Mouse (Mus musculus): ENCODE data around the gene Sept8. TPM values are rescaled to one million over a fixed set of nuclear protein-coding genes. Genes with fewer than 3 reads are reported as not detected.

Sept8 gene
- polyA plus RNA-seq, 1 experiment from 2014 or later, result 10.0 TPM

DNA sequence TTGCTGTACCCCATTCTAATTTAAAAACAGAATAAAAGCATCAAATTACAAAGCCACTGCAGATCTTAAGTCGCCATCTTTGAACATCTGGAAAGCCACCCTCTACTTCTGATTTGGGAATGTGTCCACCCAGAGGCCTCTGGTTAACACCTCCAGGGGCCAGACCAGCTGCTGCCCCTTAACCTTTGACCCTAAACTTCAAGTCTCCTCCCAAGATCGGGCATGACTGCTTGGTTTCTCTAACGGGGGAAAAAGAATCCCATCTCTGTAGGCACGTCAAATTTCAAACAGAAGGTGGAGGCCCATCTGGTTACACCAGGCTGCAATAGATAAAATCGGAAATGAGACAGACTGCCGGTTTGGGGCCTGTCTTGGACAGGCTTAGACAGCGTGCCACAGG, 41.2 kb upstream of the Sept8 start:
- Histone ChIP-seq H3K4me1 (replicated peaks; ENCODE audit: control insufficient read depth, insufficient read depth, low read length) (no peaks in the 10 kb centered on the region), H3K9ac (ENCODE audit: low read depth, low read length) (no peak overlapping the region), H3K4me3 (ENCODE audit: low read depth, low read length) (no peak overlapping the region), H3K36me3 (ENCODE audit: control insufficient read depth, insufficient read depth) (no peaks in the 10 kb centered on the region), H3K27ac (ENCODE audit: low read depth, low read length) (no peak overlapping the region), H3K27me3 (replicated peaks; ENCODE audit: control insufficient read depth, insufficient read depth, low read length) (peaks cover 60% of the 10 kb centered on the region), H3K9me3 (ENCODE audit: control insufficient read depth) (no peaks in the 10 kb centered on the region), H3K4me2 (replicated peaks; ENCODE audit: low read depth) (no peak overlapping the region)
- ATAC-seq, result no peak
- no peak for TF ChIP-seq CTCF (IDR thresholded peaks at IDR 0.05; ENCODE audit: low read depth)
- WGBS, result 59% methylated on average over 7 of the region's 7 CpGs

DNA sequence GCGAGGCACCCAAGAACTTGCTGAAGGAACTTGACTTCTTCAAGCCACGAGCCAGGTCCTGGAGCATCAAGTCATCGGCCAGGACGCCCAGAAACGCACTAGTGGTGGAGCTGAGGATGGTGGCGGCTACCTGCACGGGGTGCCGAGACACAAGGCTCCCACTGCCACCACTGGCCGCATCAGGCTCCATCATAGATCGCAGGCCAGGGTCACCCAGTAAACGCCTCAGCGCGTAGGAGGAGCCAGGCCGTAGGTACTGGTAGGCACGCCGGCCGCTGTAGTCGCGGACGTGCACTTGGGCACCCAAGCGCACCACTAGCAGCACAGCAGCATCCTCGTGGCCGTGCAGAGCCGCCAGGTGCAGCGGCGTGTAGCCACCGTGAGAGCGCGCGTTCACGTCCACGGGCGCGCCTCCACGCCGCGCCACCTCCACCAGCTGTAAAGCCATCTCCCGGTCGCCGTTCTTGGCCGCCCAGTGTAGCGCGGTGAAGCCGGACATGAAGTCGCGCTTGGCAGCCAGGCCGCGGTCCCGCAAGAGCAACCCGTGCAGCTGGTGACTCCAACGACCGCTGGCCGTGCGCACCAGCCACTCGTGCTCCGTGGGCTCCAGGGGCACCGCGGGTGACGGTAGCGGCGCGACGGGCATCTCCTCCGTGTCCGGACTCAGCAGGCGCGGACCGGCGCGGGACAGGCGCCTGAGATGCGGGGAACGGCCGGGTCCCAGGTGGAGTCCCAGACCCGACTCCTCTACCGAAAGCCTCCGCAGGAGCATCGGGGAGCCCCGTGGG, 40.5 kb upstream of the Sept8 start:
- peak overlapping the region; percentile 66 for H3K4me2 ChIP-seq (replicated peaks; ENCODE audit: low read depth)
- no peak for TF ChIP-seq CTCF (IDR thresholded peaks at IDR 0.05; ENCODE audit: low read depth)
- peak overlapping the region; percentile 53 for H3K4me3 ChIP-seq (ENCODE audit: low read depth, low read length)
- 7% methylated on average over 75 of the region's 79 CpGs for WGBS
- H3K36me3 ChIP-seq (ENCODE audit: control insufficient read depth, insufficient read depth), result no peaks in the 10 kb centered on the region
- H3K27ac ChIP-seq (ENCODE audit: low read depth, low read length), result no peak overlapping the region
- H3K4me1 ChIP-seq (replicated peaks; ENCODE audit: control insufficient read depth, insufficient read depth, low read length), result no peaks in the 10 kb centered on the region
- H3K27me3 ChIP-seq (replicated peaks; ENCODE audit: control insufficient read depth, insufficient read depth, low read length), result peaks cover 60% of the 10 kb centered on the region
- H3K9me3 ChIP-seq (ENCODE audit: control insufficient read depth), result no peaks in the 10 kb centered on the region
- ATAC-seq, result no peak
- H3K9ac ChIP-seq (ENCODE audit: low read depth, low read length), result peak overlapping the region; percentile 40; the same call in 1 of the 2 replicates

DNA sequence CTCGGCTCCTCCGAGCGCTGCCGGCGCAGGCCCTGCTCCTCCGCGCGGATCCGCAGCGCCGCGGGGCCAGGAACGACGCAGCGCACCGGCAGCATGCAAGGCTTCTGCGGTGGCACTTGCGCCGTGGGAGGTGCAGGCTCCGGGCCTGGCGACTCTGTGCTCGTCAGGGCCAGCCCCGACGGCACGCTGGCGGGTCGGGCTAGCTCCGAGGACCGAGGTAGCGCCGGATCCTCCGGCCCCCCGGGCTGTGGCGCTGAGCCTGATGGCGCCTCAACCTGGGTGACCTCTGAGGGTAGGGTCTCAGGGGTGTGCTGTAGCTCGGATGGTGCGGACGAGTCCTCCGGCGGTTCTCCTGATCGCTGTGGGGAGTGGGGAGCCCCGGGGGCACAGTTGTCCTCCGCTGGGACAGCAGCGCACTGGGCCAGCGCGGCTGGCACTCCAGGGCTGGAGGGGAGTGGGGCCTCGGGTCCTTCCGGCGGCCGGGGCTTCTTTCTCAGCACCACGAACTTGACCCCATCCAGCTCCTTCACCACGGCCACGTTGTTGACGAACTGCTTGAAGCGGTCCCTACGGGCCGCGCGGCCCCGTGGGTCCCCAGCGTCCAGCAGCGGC, 39.8 kb upstream of the Sept8 start:
- TF ChIP-seq CTCF (IDR thresholded peaks at IDR 0.05; ENCODE audit: low read depth), result no peak
- peaks cover 56% of the 10 kb centered on the region for H3K27me3 ChIP-seq (replicated peaks; ENCODE audit: control insufficient read depth, insufficient read depth, low read length)
- peak overlapping the region; percentile 53 for H3K4me3 ChIP-seq (ENCODE audit: low read depth, low read length)
- ATAC-seq, result peak; percentile 4
- H3K4me1 ChIP-seq (replicated peaks; ENCODE audit: control insufficient read depth, insufficient read depth, low read length), result no peaks in the 10 kb centered on the region
- 2% methylated on average over 62 of the region's 62 CpGs for WGBS
- no peaks in the 10 kb centered on the region for H3K36me3 ChIP-seq (ENCODE audit: control insufficient read depth, insufficient read depth)
- H3K4me2 ChIP-seq (replicated peaks; ENCODE audit: low read depth), result peak overlapping the region; percentile 66
- peak overlapping the region; percentile 40; the same call in 1 of the 2 replicates for H3K9ac ChIP-seq (ENCODE audit: low read depth, low read length)
- H3K27ac ChIP-seq (ENCODE audit: low read depth, low read length), result no peak overlapping the region
- H3K9me3 ChIP-seq (ENCODE audit: control insufficient read depth), result no peaks in the 10 kb centered on the region

DNA sequence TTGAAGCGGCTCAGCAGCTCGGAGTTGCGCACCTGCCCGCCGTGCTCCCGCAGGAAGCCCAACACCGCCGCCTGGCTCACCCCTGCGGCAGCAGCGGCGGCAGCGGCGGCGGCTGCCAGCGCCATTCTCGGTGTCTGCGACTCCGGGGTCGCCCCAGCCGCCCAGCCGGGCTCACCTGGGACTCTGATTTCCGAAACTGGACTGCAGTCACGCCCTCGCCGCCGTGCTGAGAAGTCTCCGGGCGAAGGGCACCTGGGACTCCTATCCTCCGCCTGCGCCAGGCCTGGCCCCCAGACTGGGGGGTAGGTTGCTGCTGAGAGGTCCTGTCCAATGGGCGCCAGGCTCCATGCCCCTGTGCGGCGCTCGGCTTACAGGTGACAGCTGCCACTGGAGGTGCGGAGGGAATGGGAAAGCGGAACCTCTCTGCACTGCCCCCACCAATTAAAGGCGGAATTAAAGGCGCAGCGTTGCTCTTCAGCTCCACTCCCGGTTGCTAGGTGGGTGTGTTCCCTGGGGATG, 39.2 kb upstream of the Sept8 start, which contains the start of the genes Gm9945 and Sowaha:
Gm9945 (plus strand) TSS at position 384 of the 519 bp plus-strand sequence.
Sowaha (minus strand) TSS at position 492 of the 519 bp plus-strand sequence.
- Histone ChIP-seq H3K4me3 (ENCODE audit: low read depth, low read length) (peak within 1 kb of the TSS; percentile 53), H3K27me3 (replicated peaks; ENCODE audit: control insufficient read depth, insufficient read depth, low read length) (peaks cover 51% of the 10 kb centered on the region), H3K36me3 (ENCODE audit: control insufficient read depth, insufficient read depth) (no peaks in the 10 kb centered on the region), H3K27ac (ENCODE audit: low read depth, low read length) (no peak within 1 kb of the TSS), H3K9ac (ENCODE audit: low read depth, low read length) (peak within 1 kb of the TSS; percentile 40; the same call in 1 of the 2 replicates), H3K4me2 (replicated peaks; ENCODE audit: low read depth) (peak within 1 kb of the TSS; percentile 66), H3K4me1 (replicated peaks; ENCODE audit: control insufficient read depth, insufficient read depth, low read length) (no peaks in the 10 kb centered on the region), H3K9me3 (ENCODE audit: control insufficient read depth) (no peaks in the 10 kb centered on the region)
- peak; percentile 81 for ATAC-seq
- 2% methylated on average over 40 of the region's 40 CpGs for WGBS
- peak; percentile 29 for TF ChIP-seq CTCF (IDR thresholded peaks at IDR 0.05; ENCODE audit: low read depth)

DNA sequence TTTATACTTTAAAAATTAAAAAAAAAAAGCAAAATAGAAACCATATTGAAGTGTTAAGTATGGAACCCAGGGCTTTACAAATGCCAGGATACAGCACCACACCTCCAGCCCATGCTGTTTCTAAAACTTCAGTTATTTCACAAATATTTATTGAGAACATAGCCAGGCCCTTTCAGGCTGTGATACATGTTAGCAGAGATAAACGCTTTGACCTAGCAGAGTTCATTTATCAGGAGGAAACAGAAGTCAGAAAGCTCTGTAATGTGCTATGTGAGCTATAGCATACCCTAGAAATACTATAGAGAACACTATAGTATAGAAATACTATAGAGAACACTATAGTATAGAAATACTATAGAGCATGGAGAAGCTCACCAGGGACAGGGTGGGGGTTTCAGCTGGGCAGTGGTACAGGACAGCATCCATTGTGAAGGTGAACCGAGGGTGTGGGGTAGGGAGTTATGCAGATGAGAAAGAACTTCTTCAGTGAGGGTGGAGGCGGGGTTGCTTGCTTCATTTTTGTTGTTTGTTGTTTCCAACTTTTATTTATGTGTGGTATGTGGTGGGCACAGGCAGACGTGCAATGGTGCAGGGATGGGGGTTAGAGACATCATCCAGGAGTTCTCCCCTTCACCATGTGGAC, 37.8 kb upstream of the Sept8 start:
- WGBS, result 75% methylated on average over 4 of the region's 4 CpGs
- no peaks in the 10 kb centered on the region for H3K36me3 ChIP-seq (ENCODE audit: control insufficient read depth, insufficient read depth)
- H3K27ac ChIP-seq (ENCODE audit: low read depth, low read length), result no peak overlapping the region
- no peaks in the 10 kb centered on the region for H3K4me1 ChIP-seq (replicated peaks; ENCODE audit: control insufficient read depth, insufficient read depth, low read length)
- H3K27me3 ChIP-seq (replicated peaks; ENCODE audit: control insufficient read depth, insufficient read depth, low read length), result peaks cover 38% of the 10 kb centered on the region
- no peaks in the 10 kb centered on the region for H3K9me3 ChIP-seq (ENCODE audit: control insufficient read depth)
- no peak for ATAC-seq
- no peak overlapping the region for H3K9ac ChIP-seq (ENCODE audit: low read depth, low read length)
- H3K4me2 ChIP-seq (replicated peaks; ENCODE audit: low read depth), result no peak overlapping the region
- no peak for TF ChIP-seq CTCF (IDR thresholded peaks at IDR 0.05; ENCODE audit: low read depth)
- no peak overlapping the region for H3K4me3 ChIP-seq (ENCODE audit: low read depth, low read length)

Data from intestine, postnatal 0 days (tissue).